Mouse (Mus musculus) lung, postnatal 4 days (tissue): ENCODE data around the gene Tma16.

Experiments
- DNase-seq, 2 experiments: peaks; one replicate each; pipeline ENCODE4 v3.0.0; 2021

Tma16 gene

DNA sequence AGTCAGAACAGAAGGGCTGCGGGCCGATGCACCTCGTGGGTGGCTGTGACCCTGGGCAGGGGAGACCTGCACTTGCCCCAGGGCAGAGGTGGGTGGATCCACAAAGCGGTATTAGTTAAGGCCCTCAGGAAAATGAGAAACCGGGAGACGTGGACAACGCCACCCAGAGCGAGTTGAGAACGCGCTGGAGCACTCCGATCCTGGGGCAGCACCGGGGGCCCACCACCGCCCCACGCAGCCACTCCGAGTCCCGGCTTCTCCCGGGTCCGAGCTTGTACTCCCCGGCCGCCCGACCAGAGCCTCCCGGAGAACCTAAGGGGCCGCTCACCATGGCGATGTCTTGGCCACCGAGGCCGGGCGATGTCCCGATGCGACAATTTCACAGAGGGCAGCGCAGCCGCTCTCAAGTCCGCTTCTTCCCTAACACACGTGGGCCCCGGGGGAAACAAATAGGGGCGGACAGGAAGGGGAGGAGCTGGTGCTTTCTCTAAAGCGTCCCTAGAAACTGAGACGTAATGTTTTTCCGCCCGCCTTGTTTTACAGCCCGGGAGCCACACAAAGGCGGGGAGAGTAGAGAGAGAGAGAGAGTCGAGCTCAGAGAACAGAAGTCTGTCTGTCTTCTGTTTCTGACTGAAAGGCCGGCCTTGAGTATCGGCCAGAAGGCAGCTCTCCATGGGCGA, at the start of gene Tma16:
TSS of gene Tma16 (minus strand) at position 447 of the 680 bp plus-strand sequence.
- peak; percentile 83 to 87 for DNase-seq

DNA sequence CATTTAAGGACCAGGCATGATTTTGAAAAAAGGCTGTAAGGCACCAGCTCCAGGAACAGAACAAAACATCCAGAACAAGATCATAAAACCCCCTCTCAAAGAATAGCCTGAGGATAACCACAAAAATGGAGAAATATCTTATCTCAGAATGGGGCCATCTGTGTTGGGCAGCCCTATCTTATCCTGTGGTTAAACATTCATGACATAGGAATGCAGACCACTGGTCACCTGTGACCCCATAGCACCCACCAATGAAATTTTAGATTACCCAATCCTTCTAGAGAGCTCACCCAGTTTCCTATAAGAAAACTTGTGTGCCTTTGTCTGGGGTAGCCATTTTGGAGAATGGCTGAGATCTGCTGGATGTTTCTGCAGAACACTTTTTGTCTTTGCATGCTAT, 34.2 kb upstream of the Tma16 start:
- no peak for DNase-seq

DNA sequence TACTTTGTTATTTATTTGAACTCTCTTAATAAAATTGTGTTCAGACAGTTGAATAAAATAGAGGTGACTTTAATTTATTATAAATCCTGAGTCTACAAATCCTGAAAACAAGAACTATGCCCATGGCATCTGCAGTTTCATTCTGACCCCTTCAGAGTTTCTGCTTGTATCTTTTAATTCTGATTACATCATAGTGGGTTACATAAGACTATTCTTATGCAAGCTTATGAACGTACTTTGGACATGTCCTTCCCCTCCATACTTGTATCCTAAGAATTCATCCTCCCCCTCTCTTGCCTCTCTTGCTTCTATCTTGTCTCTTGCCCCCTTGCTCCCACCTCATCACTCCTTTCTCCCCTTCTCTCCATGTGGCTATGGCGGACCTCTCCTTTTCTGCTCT, 32.8 kb upstream of the Tma16 start:
- DNase-seq: no peak

DNA sequence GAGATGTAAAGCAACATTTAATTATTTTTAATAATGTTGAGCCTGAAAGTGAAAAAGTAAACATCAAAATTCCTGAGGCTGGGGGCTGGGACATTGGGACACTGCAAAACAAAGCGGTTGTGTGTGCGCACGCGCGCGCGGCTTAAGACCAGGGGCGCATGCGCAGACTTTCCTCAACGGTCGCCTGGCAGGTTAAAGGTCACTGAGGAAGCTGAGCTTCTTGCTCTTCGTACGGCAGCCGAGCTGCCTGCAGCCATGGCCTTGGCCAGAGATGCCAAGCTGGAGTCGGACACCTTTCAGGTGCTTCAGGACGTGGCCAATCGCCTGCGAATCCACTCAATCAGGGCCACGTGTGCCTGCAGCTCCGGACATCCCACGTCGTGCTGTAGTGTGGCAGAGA, 25.2 kb upstream of the Tma16 start, which contains the start of gene Tktl2:
TSS of gene Tktl2 (plus strand) at position 220 of the 400 bp plus-strand sequence.
- no peak for DNase-seq

DNA sequence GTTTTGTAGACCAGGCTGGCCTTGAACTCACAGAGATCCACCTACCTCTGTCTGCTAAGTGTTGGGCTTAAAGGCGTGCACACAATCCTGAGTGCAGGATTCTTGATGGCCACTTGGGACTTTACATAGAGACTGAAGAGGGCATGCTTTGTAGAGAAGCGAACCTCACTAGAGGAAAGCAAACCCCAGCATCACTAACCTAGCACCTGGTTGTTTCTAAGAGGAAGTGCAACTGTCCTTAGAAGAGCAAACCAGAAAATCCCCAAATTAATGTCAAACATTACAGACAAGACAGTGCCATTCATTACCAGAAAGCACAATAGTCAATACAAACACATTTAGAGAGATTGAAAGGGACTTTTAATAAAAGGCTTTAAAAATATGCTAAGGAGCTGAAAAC, 17.1 kb upstream of the Tma16 start:
- no peak for DNase-seq

DNA sequence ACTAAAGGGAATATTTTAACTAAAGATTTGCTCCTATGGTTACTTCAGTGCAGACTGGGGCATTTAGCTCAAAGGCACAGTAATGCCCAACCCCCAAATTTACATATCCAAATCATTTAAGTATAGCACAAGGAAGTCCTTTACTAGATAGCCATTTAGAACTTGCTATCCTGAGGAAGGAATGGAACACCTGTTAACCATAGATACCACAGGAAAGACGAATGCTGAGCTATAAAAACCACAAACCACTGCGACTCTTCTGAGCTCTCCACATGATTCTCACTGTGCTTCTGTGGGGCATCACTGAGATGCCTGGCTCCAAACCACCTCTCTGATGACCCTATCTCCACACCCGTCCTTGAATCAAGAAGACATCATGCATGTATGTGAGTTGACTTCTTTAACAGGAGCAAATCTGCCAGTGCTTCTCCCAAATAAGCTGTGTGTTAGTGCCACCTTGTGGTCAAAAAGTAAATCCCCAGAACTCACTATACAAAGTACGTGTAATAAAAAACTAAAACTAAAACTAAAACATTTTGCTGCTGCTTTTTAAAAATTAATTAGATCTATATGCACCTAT, 10.8 kb upstream of the Tma16 start:
- DNase-seq: peak in 1 of 2 experiments; percentile 21

DNA sequence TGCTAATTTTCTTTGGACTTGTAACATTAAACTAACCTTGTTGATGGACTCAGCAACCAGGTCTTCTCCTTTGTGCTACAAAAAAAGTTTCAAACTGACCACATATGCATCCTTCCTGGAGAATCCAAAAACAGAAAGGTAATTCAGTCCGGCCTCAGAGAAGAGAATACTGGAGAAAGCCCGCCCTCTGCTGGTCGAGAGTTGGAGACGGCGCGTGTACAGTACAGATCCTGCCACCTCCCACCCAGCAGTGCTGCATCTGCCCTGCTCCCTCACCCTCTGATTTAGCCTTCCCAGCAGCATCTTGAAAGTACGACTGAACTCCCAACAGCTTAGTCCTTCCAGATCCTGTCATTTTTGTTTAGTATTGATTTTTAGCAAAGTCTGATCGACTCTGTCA, 9.4 kb upstream of the Tma16 start:
- peak; percentile 54 to 74 for DNase-seq

DNA sequence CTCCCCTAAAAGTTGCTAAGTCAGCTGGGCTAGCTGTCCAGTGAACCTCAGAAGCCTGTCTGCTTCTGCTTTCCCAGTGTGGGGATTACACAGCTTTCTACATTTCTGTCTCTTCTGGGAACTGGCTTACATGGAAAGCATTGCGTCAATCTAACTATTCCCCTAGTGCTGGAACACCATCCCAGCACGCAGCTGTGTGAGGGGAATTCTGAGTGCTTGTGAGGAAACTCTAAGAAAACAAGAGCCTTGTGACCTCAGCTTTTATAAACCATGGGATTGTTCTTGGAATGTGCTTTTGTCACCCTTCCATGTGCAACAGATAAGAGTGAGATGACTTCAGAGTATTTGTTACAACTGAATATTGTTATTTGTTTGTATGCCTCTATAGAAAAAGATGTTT, 8.2 kb upstream of the Tma16 start:
- DNase-seq: no peak

DNA sequence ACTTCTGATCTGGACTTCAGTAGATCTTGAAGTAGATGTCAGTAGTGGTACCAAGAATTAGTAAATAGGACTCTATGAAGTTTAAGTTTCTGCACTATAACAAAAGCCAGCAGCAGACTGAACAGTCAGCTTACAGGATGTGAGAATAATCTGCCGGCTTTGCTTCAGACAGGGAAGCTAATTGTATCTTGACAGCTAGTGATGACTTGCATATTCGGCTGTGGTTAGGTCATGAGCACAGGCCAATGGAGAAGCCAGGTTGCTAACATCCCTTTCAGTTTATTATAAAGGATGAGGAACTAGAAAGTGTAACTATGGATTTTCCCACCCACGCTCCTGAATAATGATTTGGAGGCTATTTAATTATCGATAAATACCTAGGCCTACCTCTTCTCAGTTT, 4.3 kb upstream of the Tma16 start:
- DNase-seq: no peak

DNA sequence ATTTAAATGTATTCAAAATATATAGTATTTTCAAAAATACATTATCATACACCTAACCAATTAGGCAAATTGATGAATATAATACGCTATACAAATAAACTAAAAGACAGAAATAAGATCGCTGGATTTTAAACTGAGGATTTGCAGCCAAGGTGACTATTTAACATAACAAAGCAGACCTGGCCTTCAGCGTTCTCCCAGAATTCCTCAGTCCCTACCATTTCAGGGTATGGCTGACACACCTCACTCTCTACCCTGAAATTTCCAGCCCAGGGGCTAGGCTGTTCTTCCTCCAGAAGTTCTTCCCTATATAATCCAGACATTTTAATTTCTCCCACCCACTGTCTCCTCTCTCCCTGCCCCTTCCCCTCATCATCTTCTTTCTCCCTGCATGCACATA, 2.2 kb upstream of the Tma16 start:
- no peak for DNase-seq

DNA sequence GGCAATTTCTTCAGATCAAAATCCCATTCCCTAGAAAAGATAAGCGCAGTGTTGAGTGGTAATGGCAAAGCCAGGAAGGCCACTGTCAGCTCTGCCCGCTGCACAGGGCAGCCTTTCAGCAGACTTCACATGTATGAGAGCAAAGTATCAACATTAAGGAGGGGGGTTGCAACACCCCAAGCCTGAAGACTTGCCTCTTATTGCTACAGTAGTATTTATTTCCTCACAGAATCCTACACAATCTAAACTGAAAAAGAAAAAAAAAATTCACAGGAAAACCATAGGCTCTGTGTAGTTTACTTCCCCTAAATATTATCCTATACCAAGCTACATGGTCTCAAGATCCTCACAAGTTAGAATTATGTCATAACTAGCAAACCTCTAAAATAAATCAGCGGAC, 9.4 kb downstream of the Tma16 start:
- no peak for DNase-seq

DNA sequence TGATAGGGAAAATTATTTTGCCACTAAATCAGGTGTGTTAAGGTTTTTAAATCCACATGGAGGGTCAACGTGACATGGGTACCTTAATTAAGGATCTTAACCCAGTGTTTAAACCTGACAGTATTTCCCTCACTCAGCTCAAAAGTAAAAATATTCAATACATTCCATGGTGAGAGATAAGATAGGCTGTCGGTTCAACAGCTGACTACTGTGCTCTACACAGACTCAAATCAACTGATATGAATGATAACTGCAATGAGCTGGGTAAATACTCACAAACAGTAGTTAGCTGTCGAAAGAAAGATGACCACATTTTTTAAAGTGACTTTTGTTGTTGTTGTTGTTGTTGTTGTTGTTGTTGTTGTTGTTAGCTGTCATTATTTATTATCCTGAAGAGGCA, 16.5 kb downstream of the Tma16 start:
- no peak for DNase-seq

DNA sequence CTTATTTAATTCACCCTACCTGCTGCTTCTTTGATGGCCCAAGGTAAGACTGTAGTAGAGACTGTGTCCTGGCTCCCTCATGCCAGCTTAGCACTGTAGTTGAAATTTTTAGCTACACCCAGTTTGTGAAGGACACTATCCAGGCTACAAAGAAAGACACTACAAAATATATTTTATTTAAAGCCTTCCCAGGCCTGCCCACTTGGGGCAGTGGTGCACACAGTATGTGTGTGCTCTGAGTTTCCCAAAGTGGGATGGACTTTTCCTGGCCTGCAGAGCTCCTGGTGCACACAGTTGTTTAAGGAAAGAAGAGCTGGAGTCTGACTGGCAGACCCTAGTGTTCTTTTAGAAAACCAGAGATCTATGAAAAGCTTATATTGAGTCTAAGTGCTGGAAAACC, 29.3 kb downstream of the Tma16 start:
- no peak for DNase-seq

DNA sequence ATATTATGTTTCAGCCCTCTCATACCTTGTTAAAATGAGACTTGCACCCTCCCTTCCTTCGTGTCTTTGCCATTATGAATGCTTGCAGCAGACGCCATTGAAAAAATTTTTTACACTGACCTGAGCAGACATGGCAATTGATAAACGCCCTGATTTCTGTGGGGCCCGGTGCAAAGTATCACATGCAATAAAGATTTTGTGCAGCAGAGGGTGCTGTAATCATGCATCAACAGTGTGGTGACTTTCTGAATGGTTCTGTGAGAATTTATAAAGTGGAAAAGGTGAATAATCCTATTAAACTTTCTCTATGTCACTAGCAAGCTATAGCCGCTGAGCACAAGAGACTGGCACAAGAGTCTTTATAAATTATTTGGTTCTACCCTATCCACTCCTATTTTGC, 35.6 kb downstream of the Tma16 start:
- DNase-seq: peak in 1 of 2 experiments; percentile 20

DNA sequence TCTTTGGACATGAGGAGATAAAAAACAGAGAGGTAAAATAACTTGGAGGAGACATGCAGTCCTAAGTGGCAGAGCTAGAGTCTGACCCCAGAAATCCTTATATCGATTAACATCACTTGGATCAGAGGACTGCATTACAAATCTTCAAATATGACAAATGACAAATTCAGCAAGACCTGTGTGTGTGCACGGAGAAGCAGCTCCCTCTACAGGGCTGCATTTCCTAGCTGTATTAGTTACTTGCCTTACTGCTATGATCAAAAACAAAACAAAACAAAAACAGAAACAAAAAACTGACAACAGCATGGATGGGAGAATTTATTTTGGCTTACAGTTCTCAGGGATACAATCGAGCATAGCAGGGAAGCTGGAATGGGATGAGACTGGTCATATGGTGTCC, 41.0 kb downstream of the Tma16 start:
- no peak for DNase-seq

DNA sequence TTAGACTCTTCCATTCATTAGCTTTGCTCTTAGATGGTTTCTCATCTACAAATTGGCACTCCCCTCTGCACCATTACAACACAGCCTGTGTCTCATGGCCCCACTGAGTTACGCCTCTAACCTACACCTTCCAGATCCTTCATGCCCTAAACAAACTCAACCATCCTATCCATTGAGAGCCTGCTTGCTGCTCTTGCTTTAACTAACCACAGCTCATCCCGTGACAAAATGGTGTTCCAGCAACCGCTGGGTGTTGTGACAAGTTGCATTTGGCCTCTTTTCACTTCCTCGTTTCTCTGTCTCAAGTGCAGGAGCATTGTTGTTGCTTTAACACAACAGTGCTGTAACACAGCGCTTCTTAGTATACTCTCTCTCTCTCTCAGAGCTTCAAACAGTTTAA, 42.2 kb downstream of the Tma16 start:
- DNase-seq: peak; percentile 21 to 22

DNA sequence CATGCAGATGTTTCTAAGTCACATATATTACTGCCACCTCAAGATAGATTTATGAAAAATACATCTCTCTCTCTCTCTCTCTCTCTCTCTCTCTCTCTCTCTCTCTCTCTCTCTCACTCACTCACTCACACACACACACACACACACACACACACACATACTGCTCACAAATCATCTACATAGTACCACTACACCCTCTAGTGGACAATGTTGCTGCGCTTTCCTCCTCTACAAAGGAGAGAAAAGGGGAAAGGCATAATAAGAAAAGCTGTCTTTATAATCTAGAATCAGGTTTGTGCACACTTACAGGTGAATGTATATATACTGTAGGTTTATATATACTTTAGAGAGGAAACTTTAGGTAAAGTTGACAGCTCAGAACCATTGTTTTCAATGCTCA, 43.6 kb downstream of the Tma16 start:
- DNase-seq: no peak

DNA sequence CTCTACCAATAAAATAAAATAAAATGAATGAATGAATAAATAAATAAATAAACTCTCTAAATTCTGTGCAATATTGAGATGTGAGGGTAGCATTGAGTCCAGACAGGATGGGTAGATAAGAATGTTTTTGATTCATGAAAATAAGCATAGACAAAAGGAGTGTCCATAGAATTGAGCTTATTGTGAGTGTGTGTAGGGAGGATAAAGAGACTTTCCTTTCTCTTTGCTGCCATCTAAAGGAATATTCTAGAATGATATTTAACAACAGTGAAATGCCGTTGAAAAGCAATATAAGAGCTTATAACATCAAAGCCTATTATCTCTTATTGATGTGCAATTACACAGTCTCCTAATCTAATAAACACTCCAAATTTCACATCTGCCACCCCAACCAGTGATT, 45.2 kb downstream of the Tma16 start:
- no peak for DNase-seq

DNA sequence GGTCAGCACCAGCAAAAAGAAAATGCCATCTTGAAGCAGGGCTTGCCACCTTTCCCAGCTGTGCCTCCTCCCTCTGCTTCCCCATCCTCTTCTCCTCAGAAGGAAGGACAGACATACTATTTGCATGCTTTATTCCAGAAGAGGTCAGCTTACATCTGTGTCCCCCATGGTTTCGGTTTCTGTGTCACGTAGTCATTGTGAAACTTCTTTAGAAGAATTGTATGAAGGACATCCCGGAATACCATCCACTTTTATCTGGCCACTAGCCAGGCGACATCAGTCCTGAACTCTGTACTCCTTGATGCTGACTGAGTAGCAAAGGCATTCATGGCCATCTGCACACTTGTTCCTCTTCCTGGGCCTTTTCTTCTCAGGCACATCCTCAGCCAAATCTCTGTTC, 47.9 kb downstream of the Tma16 start:
- peak in 1 of 2 experiments; percentile 5 for DNase-seq

DNA sequence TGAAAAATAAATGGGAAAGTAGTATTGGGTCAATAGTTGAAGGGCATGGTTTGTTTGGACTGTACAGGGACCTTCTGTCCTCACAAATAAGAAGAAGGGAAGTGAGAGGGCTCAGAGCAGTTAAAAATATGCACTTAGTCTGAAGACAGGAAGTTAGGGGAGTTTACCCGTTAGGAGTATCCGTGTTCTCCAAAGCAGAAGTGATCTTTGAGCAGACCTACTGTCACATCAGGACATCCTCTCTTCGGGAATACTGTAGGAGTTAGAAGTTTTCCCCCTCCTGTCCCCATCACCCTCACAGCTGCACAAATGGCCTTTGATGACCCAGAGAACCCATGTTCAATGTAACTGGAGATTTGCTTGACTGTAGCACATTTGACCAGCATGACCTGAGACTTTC, 48.4 kb downstream of the Tma16 start:
- DNase-seq: no peak

DNA sequence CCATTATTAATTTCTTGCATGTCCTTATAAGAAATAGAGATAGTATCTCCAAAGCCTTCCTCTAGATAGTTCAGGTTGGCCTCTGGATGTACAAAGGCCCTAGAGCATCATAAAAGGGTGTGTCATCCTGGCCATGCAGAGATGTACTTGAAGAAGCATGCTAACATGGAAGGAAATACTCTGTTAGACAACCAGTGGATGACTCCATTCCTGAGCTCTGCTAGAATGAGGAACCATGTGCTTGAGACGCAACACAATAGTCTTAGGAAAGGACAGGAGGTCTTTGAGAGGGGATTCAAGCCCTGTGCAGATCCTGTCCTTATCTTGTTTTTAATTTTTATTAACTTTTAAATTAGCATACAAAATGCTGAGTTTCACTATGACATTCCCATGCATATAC, 49.5 kb downstream of the Tma16 start:
- no peak for DNase-seq

DNA sequence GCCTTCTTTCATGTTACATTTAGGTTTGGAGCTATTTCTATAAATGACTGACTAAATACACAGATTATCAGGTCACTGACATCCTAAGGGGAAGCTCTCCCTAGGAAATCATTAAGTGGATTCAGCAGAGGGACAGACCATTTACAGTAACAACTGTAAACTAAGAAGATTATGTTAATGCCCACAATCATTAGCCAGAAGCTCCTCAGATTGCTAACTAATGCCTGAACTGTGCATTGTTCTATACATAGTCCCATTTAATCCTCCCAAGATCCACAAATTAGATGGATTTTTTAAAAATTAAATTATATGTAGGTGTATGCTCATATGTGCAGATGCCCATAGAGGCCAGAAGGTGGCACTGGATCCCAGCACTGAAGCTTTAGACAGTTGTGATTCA, 52.8 kb downstream of the Tma16 start:
- DNase-seq: no peak

DNA sequence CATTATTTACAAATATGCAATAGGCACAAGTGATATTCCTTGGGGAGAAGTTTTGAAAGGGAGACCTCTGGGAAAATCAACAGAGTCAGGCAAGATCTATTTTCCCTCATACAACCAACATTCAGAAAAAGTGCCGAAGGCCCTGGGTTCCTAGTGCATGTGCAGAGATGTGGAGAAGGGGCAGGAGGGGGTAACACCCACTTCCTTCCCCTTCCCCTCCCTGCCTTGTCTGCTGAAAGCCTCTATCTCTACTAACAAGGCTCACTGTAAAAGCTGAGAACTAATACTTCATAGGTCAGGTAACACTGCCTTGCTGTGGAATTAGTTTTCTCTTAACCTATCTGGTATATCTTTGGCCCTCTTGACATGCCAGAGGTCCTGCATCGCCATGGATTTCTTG, 55.7 kb downstream of the Tma16 start:
- no peak for DNase-seq
